Mouse (Mus musculus) MEL (cell line): ENCODE data around the gene Cyp4f14.

Experiments used
- CTCF ChIP-seq, 3 experiments: IDR thresholded peaks in 2 of 3; conservative IDR thresholded peaks in 1 of 3; 2 replicates each; pipeline ENCODE4 v1.5.1; 2011 to 2012; ENCODE audit warnings: low read length in 3 of 3, low read depth in 2 of 3, mild to moderate bottlenecking in 2 of 3, improper control_type of control experiment in 1 of 3, inconsistent platforms in 1 of 3, mixed read lengths in 1 of 3, moderate library complexity in 1 of 3; ENCODE audit not compliant: control insufficient read depth in 1 of 3, insufficient read depth in 1 of 3, poor library complexity in 1 of 3, severe bottlenecking in 1 of 3
- ELF1 ChIP-seq: IDR thresholded peaks from 2 replicates; pipeline ENCODE4 v1.6.1; 2014; ENCODE audit warnings: low read depth, mild to moderate bottlenecking, inconsistent platforms, low read length, improper control_type of control experiment, moderate library complexity
- EP300 ChIP-seq, 2 experiments: IDR thresholded peaks; 2 replicates each; pipeline ENCODE4 v1.6.1; 2011; ENCODE audit warnings: improper control_type of control experiment in 2 of 2, low read length in 2 of 2, low read depth in 1 of 2, mild to moderate bottlenecking in 1 of 2
- GATA1 ChIP-seq: IDR thresholded peaks from 2 replicates; pipeline ENCODE4 v1.6.1; 2011; ENCODE audit warnings: low read depth, low read length, improper control_type of control experiment
- HCFC1 ChIP-seq: IDR thresholded peaks from 2 replicates; pipeline ENCODE4 v1.6.1; 2012; ENCODE audit warnings: low read depth, mild to moderate bottlenecking, inconsistent platforms, low read length, improper control_type of control experiment, moderate library complexity
- MAZ ChIP-seq: IDR thresholded peaks from 2 replicates; pipeline ENCODE4 v1.6.1; 2012; ENCODE audit warnings: low read depth, mild to moderate bottlenecking, inconsistent platforms, low read length, improper control_type of control experiment
- MEF2A ChIP-seq: IDR thresholded peaks from 2 replicates; pipeline ENCODE4 v1.6.1; 2014; ENCODE audit warnings: low read depth, mild to moderate bottlenecking, inconsistent platforms, low read length, improper control_type of control experiment; ENCODE audit not compliant: poor library complexity, insufficient replicate concordance, severe bottlenecking; ENCODE audit errors: extremely low read depth
- MXI1 ChIP-seq: IDR thresholded peaks from 2 replicates; pipeline ENCODE4 v1.6.1; 2011; ENCODE audit warnings: mild to moderate bottlenecking, low read depth, low read length, improper control_type of control experiment
- NELFE ChIP-seq: IDR thresholded peaks from 2 replicates; pipeline ENCODE4 v1.6.1; 2011; ENCODE audit warnings: low read depth, low read length, improper control_type of control experiment
- POLR2A ChIP-seq, 2 experiments: IDR thresholded peaks; 2 replicates each; pipeline ENCODE4 v1.6.1; 2011 to 2012; ENCODE audit warnings: low read length in 2 of 2, mild to moderate bottlenecking in 2 of 2, control low read depth in 1 of 2, improper control_type of control experiment in 1 of 2, low read depth in 1 of 2, moderate library complexity in 1 of 2; ENCODE audit not compliant: control insufficient read depth in 1 of 2, insufficient read depth in 1 of 2, poor library complexity in 1 of 2
- SMC3 ChIP-seq: IDR thresholded peaks from 2 replicates; pipeline ENCODE4 v1.6.1; 2011; ENCODE audit warnings: low read depth, low read length, improper control_type of control experiment
- ZNF384 ChIP-seq: IDR thresholded peaks from 2 replicates; pipeline ENCODE4 v1.6.1; 2012; ENCODE audit warnings: low read depth, mild to moderate bottlenecking, inconsistent platforms, low read length, improper control_type of control experiment

DNA sequence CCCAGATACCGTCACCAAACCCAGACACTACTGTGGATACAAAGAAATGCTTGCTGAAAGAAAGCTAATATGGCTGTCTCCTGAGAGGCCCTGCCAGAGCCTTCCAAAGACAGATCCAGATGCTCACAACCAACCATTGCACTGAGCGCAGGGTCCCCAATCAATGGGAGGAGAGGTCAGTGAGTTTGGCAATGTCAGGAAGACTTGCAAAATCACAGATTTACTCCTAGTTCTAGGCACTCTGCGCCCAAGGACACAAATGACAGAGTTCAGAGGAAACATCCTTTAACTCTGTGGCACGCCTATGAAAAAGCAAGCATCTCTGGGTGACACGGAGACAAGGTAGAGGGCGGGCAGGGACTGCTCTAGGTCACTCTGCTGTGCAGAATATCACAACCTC, 27.5 kb downstream of the Cyp4f14 start:
- TF ChIP-seq SMC3 (no peak), ZNF384 (no peak), HCFC1 (no peak), MEF2A (no peak), POLR2A (IDR thresholded peaks at IDR 0.05; ENCODE audit: control insufficient read depth in 1 of 2, insufficient read depth in 1 of 2, low read depth in 1 of 2, low read length in 2 of 2, poor library complexity in 1 of 2) (no peak), CTCF (IDR thresholded peaks at IDR 0.05 in 2 of 3, conservative IDR thresholded peaks at IDR 0.05 in 1 of 3; ENCODE audit: control insufficient read depth in 1 of 3, insufficient read depth in 1 of 3, low read depth in 2 of 3, low read length in 3 of 3, poor library complexity in 1 of 3, severe bottlenecking in 1 of 3) (no peak), GATA1 (no peak), MAZ (no peak), MXI1 (no peak), EP300 (IDR thresholded peaks at IDR 0.05; ENCODE audit: low read depth in 1 of 2, low read length in 2 of 2) (no peak), ELF1 (no peak), NELFE (no peak)
